Mouse (Mus musculus) C2C12 (cell line): Measurements from ENCODE around the gene Sbf2.

ENCODE experiments used
- CEBPB ChIP-seq: IDR thresholded peaks from one replicate; pipeline ENCODE4 v1.6.1; 2011; ENCODE audit warnings: low read depth, mild to moderate bottlenecking, control low read depth, moderate library complexity
- CTCF ChIP-seq: IDR thresholded peaks from one replicate; pipeline ENCODE4 v1.5.1; 2011; ENCODE audit not compliant: control insufficient read depth, insufficient read depth, insufficient read length
- MAX ChIP-seq: IDR thresholded peaks from one replicate; pipeline ENCODE4 v1.6.1; 2011; ENCODE audit warnings: mild to moderate bottlenecking, control low read depth
- MYOD1 ChIP-seq: IDR thresholded peaks from one replicate; pipeline ENCODE4 v1.6.1; 2011; ENCODE audit warnings: low read depth; ENCODE audit not compliant: control insufficient read depth, insufficient read length
- MYOG ChIP-seq: IDR thresholded peaks from one replicate; pipeline ENCODE4 v1.6.1; 2011; ENCODE audit not compliant: control insufficient read depth, insufficient read length; ENCODE audit errors: extremely low read depth

GRCm38 (mm10) chr7:110269777-110270176, 344.9 kb downstream of the Sbf2 start:
- TF ChIP-seq MYOG (no peak), CTCF (no peak), MYOD1 (no peak), MAX (no peak), CEBPB (no peak)
